Mouse (Mus musculus): ENCODE measurements at regions not wholly inside any gene's neighbourhood (a gene's known extent, or its start where the extent isn't known, plus 50 kb on each side); places are given as distances from the start of the nearest gene placed in this dataset.
A peak's percentile ranks its signal among the peaks of the same experiment; 100 is the strongest.

DNA sequence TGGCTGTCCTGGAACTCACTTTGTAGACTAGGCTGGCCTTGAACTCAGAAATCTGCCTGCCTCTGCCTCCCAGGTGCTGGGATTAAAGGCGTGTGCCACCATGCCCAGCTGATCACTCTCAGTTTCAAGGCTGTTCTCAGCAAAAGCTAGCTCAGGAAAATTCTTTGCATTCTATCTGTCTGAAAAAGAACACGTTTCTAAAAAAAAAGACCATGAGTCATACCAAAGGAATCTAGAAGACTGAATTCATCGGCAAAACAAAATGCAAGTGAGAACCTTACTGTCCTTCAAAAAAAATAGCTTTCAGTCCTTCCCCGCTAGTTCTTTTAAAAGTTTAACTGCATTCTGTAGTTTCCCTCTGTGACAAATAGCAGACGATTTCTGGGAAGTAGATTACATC is 596.3 kb upstream of the Syt1 start:
- DNase-seq (ENCODE audit: extremely low spot score in 1 of 2, low spot score in 2 of 2): no peak
- H3K4me3 ChIP-seq: no peak overlapping the region
- H3K27ac ChIP-seq: peak overlapping the region; percentile 82
- no peak for TF ChIP-seq CTCF (IDR thresholded peaks at IDR 0.05)
- intact Hi-C loops (cut with DNase I): loop anchor here (2.0 kb wide), 1 partner anchor 36 kb away; no protein-coding TSS in a partner anchor

DNA sequence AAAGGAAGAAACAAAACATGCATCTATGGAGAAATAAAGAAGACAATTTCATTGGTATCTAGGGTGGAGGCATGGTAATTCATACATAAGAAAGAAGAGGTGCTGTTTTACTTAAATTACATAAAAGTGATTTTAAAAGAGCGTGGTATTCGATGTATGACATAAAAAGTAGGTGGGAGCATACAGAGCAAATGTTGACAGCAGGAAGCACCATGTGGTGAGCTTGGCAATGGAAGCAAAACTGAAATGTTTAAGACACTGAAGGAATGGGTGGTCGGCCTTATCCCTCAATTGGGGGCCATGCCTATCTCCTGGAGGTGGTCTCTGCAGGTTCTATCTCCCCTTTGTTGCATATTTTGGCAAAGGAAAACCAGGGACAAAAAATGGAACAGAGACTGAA is 592.5 kb upstream of the Syt1 start:
- intact Hi-C loops (cut with DNase I): no loop called here
- TF ChIP-seq CTCF (IDR thresholded peaks at IDR 0.05): no peak
- Histone ChIP-seq H3K27ac (peak overlapping the region; percentile 81), H3K4me3 (no peak overlapping the region)
- DNase-seq (ENCODE audit: extremely low spot score in 1 of 2, low spot score in 2 of 2): no peak

DNA sequence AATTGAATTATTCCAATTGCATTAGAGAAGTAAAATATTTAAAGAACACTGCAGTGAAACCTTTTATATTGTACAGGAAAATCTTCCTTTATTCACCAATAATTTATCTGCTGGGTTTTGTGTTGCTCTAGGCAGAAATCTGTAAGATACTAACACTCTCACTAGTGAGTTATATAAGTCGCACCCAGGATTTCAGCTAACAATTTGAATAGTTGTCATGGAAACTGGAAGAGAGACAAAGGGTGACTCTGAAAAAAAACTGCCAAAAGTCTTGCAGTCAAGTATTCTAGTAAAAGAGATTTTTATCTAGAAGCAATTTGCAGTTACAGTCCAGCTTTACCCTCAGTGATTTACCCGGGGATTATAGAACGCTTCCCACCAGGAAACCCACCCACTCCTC is 587.8 kb upstream of the Syt1 start:
- peak overlapping the region; percentile 80 for H3K27ac ChIP-seq

DNA sequence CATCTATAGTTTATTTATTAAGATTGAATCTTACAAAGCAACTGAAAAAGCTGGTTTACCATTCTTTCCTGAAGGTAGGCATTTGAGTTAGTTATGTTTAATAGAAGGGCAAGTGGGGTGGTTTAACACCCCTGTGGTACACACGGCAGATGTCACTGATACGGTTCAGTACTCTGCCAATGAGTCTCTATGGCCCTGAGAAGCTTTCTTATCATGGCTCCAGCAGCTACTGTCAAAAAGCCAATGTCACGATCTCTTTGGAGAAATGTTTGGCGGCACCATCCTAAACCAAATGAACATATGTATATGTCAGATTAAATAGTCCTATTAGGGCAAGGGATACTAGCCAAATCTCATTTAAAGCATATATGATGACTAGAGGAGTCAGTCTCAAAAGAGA is 562.4 kb upstream of the Syt1 start:
- Histone ChIP-seq H3K4me3 (no peak overlapping the region), H3K27ac (no peak overlapping the region)
- no peak for DNase-seq (ENCODE audit: extremely low spot score in 1 of 2, low spot score in 2 of 2)
- no peak for TF ChIP-seq CTCF (IDR thresholded peaks at IDR 0.05)
- intact Hi-C loops (cut with DNase I): no loop called here

More for the DNA sequence above, 587.8 kb upstream of the Syt1 start:
- H3K4me3 ChIP-seq: no peak overlapping the region
- DNase-seq (ENCODE audit: extremely low spot score in 1 of 2, low spot score in 2 of 2): no peak
- TF ChIP-seq CTCF (IDR thresholded peaks at IDR 0.05): no peak
- intact Hi-C loops (cut with DNase I): no loop called here

DNA sequence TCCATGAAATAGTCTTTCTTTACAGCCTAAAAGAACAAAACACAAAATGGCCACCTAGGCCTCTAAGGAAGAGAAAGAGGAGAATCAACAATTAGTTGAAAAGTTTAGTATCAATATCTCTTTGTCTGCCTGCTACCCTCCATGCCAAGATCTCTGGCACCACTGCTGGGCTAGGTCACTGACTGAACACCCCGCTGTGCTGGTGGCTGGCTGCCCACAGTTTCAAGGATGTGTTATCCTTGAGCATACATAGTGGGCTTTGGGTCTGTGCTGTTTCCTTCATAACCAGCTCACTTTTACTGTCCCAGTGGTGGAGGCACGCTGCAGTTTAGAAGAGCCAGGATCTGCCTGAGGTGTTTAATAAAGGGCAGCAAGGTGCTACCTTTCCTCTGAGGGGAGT is 559.0 kb upstream of the Syt1 start:
- no peak for TF ChIP-seq CTCF (IDR thresholded peaks at IDR 0.05)
- Histone ChIP-seq H3K27ac (no peak overlapping the region), H3K4me3 (no peak overlapping the region)
- no peak for DNase-seq (ENCODE audit: extremely low spot score in 1 of 2, low spot score in 2 of 2)
- intact Hi-C loops (cut with DNase I): no loop called here

DNA sequence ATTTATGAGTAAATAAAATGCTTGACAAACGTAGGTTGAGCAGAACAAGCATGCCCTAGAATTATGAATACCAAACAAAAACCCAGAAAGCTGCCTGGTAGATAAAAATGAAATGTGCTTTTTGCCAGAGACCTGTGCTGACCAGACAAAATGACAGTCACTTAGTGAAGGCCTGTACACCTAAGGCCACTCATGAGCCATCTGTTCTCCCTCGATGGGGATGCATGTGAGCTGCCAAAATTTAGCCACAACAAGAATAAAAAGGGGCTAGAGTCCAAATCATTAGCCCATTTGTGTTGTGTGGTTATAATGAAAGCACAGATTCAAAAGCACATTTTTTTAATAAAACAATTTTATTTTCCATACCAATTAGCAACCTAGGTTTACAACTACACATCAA is 555.9 kb upstream of the Syt1 start:
- DNase-seq (ENCODE audit: extremely low spot score in 1 of 2, low spot score in 2 of 2): no peak
- H3K27ac ChIP-seq: no peak overlapping the region
- no peak overlapping the region for H3K4me3 ChIP-seq
- intact Hi-C loops (cut with DNase I): no loop called here
- TF ChIP-seq CTCF (IDR thresholded peaks at IDR 0.05): no peak

DNA sequence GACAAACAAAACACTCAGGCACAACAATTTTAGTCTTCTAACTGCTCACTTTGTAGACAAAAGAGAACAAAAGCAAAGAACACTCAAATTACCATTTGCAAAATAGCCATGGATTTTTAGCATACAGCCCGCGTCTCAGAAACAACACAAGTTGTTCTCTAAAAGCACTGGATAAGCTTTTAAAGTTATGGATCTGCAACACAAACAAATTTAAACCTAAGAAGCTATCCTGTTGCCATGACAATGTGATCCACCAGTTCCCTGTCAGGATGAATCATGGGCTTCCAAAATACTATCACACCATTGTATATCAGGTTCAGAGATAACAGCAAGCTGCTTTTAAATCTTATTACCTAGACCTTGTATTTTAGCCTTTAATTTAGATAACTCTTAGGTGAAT is 550.9 kb upstream of the Syt1 start:
- no peak for TF ChIP-seq CTCF (IDR thresholded peaks at IDR 0.05)
- no peak overlapping the region for H3K4me3 ChIP-seq
- intact Hi-C loops (cut with DNase I): no loop called here
- peak overlapping the region; percentile 56; the same call in 1 of the 2 replicates for H3K27ac ChIP-seq
- no peak for DNase-seq (ENCODE audit: extremely low spot score in 1 of 2, low spot score in 2 of 2)

DNA sequence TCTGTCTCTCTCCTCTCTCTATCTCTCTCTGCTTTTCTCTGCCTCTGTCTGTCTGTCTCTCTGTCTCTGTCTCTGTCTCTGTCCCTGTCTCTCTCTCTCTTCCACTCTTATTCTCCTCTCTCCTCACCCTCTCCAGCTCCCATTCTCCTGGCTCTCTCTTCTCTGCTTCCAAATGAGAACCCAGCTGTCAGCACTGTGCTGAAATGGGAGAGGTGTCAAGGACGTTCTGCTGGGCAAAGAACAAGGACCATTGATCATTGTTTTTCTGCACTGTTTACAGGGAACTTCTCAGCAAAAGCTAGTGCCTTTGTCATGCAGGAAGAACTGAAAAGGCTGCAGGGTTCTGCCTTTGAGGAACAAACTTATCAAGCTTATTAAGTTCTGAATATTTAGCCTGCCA is 550.3 kb upstream of the Syt1 start:
- H3K4me3 ChIP-seq: no peak overlapping the region
- peak in 1 of 2 experiments; percentile 12 for DNase-seq (ENCODE audit: extremely low spot score in 1 of 2, low spot score in 2 of 2)
- H3K27ac ChIP-seq: peak overlapping the region; percentile 37; the same call in 1 of the 2 replicates
- TF ChIP-seq CTCF (IDR thresholded peaks at IDR 0.05): no peak
- intact Hi-C loops (cut with DNase I): no loop called here

DNA sequence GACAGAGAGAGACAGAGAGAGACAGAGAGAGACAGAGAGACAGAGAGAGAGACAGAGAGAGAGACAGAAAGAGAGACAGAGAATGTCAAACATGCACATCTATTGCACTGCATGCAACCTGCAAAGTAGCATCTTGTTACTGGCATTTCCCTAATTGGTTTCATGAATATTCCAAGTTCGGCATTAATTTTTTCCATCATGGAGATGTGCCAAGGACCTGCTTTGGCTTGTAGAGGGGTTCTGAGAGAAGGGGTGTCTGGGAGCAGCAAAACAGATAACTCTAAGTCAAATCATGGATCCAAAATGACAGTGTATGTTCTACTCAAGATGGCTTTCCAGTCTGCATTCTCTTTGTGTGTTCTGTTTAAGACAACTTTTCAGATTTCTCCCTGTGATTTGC is 532.5 kb upstream of the Syt1 start:
- no peak overlapping the region for H3K27ac ChIP-seq
- TF ChIP-seq CTCF (IDR thresholded peaks at IDR 0.05): no peak
- no peak overlapping the region for H3K4me3 ChIP-seq
- intact Hi-C loops (cut with DNase I): no loop called here
- DNase-seq (ENCODE audit: extremely low spot score in 1 of 2, low spot score in 2 of 2): no peak

DNA sequence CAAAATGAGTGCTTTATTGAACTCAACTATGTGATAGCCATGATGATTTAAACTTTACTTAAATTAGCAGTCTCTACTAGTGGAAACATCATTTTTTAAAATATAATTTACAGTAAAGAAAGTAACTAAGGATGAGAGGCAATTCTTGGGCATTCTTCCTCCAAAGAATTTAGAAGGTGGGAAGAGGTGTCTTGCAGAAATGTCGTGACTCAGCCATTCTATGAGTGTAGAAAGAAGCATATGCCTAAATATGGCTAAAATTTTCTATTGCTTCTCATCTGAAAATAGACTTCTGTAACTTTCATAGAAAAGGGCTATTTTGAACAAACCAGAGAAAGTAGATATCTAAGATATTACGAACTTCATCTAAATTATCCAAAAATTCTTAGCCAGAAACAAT is 529.4 kb upstream of the Syt1 start:
- intact Hi-C loops (cut with DNase I): no loop called here
- H3K27ac ChIP-seq: peak overlapping the region; percentile 65
- no peak for TF ChIP-seq CTCF (IDR thresholded peaks at IDR 0.05)
- DNase-seq (ENCODE audit: extremely low spot score in 1 of 2, low spot score in 2 of 2): no peak
- H3K4me3 ChIP-seq: no peak overlapping the region

DNA sequence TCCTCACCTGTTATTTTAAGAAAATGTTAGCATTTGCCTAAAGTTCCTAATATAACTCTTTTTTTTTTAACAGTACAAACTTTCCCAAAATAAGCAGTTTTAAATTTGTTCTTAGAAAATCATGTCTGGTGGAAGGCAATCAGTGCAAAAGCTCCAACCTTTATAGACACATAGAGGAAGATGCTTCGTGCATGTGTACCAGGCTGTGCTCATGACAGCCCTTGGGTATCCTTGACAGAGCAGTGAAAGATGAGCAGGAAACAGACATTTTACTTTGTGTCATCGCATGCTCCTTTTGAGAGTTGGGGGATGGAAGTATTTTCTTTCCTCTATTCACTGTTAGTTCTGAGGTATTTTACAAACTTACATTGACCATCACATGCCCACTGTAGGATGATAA is 517.3 kb upstream of the Syt1 start:
- H3K4me3 ChIP-seq: no peak overlapping the region
- no peak for DNase-seq (ENCODE audit: extremely low spot score in 1 of 2, low spot score in 2 of 2)
- H3K27ac ChIP-seq: peak overlapping the region; percentile 58; the same call in 1 of the 2 replicates
- no peak for TF ChIP-seq CTCF (IDR thresholded peaks at IDR 0.05)
- intact Hi-C loops (cut with DNase I): loop anchor here (5.0 kb wide), 1 partner anchor 114 kb away; no protein-coding TSS in a partner anchor

DNA sequence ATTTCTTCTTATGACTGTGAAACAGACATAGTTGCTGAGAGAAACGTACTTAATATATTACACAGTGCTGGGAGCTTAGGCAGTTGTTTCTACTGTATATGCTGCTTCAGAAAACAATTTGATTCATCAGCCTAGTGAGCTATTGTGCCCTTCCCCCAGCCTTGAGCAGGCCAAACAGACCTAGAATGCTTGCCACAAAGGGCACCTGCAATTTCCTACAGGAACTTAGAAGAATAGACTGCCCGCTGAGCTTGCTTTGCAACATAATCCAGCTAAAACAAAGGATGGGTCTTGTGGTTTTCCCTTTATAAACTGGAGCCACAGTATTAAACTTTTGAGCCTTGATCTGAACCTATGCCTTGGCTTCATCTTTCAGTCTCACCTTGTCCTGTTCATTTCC is 510.9 kb upstream of the Syt1 start:
- no peak for TF ChIP-seq CTCF (IDR thresholded peaks at IDR 0.05)
- Histone ChIP-seq H3K27ac (no peak overlapping the region), H3K4me3 (no peak overlapping the region)
- intact Hi-C loops (cut with DNase I): no loop called here
- no peak for DNase-seq (ENCODE audit: extremely low spot score in 1 of 2, low spot score in 2 of 2)

DNA sequence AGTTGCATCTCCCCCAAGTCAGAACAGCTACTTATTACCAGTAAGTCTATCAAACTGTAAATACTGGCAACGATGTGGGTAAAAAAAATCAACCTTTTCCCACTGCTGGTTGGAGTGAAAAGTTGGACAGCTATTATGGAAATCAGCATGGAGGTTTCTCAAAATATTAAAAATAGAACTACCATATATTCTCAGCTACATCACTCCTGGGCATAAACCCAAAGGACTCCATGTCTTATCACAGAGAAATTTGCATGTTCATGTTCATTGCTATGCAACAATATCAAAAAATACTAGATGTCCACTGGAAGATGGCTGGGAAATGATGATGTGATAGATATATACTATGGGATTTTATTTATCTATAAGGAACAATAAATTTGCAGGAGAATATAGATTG is 506.9 kb upstream of the Syt1 start:
- H3K4me3 ChIP-seq: no peak overlapping the region
- no peak for DNase-seq (ENCODE audit: extremely low spot score in 1 of 2, low spot score in 2 of 2)
- no peak overlapping the region; the same call in 1 of the 2 replicates for H3K27ac ChIP-seq
- TF ChIP-seq CTCF (IDR thresholded peaks at IDR 0.05): no peak
- intact Hi-C loops (cut with DNase I): no loop called here

DNA sequence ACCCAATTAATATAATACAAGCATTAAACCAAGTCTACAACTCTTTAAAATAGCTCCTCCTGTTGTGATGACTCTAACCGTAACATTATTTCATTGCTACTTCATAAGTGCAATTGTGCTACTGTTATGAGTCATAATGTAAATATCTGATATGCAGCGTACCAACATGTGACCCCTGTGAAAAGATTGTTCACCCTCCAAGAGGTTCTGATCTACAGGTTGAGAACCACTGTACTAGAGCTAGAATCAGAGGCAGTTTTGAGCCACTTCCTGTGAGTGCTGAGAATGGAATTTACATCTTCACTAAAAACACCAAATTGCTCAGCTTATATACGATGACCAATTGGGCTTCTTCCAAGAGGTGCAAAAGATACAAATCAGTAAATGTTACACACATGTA is 504.4 kb upstream of the Syt1 start:
- no peak overlapping the region for H3K4me3 ChIP-seq
- intact Hi-C loops (cut with DNase I): no loop called here
- no peak for DNase-seq (ENCODE audit: extremely low spot score in 1 of 2, low spot score in 2 of 2)
- H3K27ac ChIP-seq: no peak overlapping the region
- no peak for TF ChIP-seq CTCF (IDR thresholded peaks at IDR 0.05)
